Mouse (Mus musculus) liver, embryonic 15.5 days (tissue): ENCODE results near the gene Ptx4. TPM values are rescaled to one million over a fixed set of nuclear protein-coding genes. Genes with fewer than 3 reads are reported as not detected.

Source experiments
- ATAC-seq: fragments of 200-750 bp; cut with Nextera tagmentation; 2 replicates; pipeline ENCODE4 v1.8.0; 2017; ENCODE audit warnings: moderate number of reproducible peaks, mild to moderate bottlenecking, moderate library complexity; ENCODE audit not compliant: insufficient read depth
- H3K27ac ChIP-seq: fragments of 300-500 bp; sonication (generic); replicated peaks from 2 replicates; pipeline ENCODE4 v1.5.1; 2015; ENCODE audit warnings: mild to moderate bottlenecking, inconsistent platforms
- H3K27me3 ChIP-seq: fragments of 300-500 bp; sonication (generic); 2 replicates; pipeline ENCODE4 v1.6.1; 2015; ENCODE audit warnings: mild to moderate bottlenecking, inconsistent platforms
- H3K36me3 ChIP-seq: fragments of 300-500 bp; sonication (generic); replicated peaks from 2 replicates; pipeline ENCODE4 v1.6.1; 2015; ENCODE audit warnings: moderate library complexity, mild to moderate bottlenecking, inconsistent platforms
- H3K4me1 ChIP-seq: fragments of 300-500 bp; sonication (generic); replicated peaks from 2 replicates; pipeline ENCODE4 v1.6.1; 2015; ENCODE audit warnings: inconsistent platforms
- H3K4me2 ChIP-seq: fragments of 300-500 bp; sonication (generic); 2 replicates; pipeline ENCODE4 v1.6.1; 2015; ENCODE audit warnings: moderate library complexity, mild to moderate bottlenecking, inconsistent platforms
- H3K4me3 ChIP-seq: fragments of 300-500 bp; sonication (generic); replicated peaks from 2 replicates; pipeline ENCODE4 v1.5.1; 2015; ENCODE audit warnings: mild to moderate bottlenecking, inconsistent platforms
- H3K9ac ChIP-seq: fragments of 300-500 bp; sonication (generic); 2 replicates; pipeline ENCODE4 v1.6.1; 2015; ENCODE audit warnings: moderate library complexity, mild to moderate bottlenecking, inconsistent platforms
- H3K9me3 ChIP-seq: fragments of 300-500 bp; sonication (generic); replicated peaks from 2 replicates; pipeline ENCODE4 v1.6.1; 2016; ENCODE audit warnings: inconsistent platforms
- WGBS: fragments of 180-500 bp; shearing (Covaris S2); methylation state at CpG from one replicate; pipeline ENCODE4 v1.1.7; 2015; ENCODE audit warnings: mixed read lengths; ENCODE audit not compliant: insufficient replicate concordance; 5-methylcytosine and 5-hydroxymethylcytosine counted together
- polyA plus RNA-seq: library from polyadenylated mRNA; unstranded; fragments of >200 nt; fragmentation: Nextera tagmentation; extraction: Ambion mirVana; gene quantifications from 2 replicates; pipeline ENCODE4 v1.2.1, GENCODE M21; 2015

The Ptx4 gene
- 0.06 and 0.10 TPM in 2 replicates for polyA plus RNA-seq

DNA sequence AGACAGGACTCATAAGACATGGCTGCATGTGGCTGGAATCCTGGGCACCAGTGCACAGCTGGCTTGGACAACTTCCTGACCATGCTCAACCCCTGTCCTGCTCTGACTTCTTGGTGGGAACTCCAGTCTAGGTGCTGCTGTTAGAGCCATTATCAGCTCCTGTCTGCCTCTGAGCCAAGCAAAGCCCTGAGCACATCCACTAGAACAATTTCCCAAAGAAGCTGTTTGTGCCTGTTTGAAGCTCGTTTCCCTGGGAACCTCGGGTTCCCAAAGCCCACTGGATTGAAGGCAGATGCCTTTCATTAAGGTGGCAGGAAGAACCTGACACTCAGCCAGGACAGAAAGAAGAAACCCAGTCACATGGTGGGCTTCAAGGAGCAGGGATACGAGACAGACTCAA, at the start of gene Ptx4:
Gene Ptx4 (plus strand): TSS at position 355 of the 400 bp plus-strand sequence.
- 35% methylated on average over 3 of the region's 3 CpGs for WGBS

DNA sequence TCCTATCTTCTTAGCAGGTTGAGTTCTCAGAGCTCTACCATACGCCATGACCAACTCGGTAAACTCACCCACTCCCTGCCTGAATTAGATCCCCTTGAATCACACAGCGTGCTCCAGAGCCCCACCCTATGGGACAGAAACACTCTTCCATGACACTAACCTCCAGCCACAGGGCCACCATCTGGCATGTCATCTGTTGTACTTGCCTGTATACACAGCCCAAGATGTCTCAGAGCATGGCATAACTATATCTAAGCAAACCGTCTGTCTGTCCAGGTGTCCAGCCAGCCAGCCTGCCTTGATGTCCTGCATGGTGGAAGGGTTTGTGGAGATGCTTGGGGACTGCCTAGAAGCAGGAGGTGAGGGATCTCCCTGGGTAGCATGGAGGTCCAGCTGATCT, 43.7 kb upstream of the Ptx4 start:
- WGBS, result 89% methylated on average over 4 of the region's 4 CpGs
- ATAC-seq, result no peak

More for the DNA sequence above, at the start of gene Ptx4:
- H3K4me2 ChIP-seq, result no peak within 1 kb of the TSS
- H3K4me1 ChIP-seq, result peaks cover 37% of the 10 kb centered on the region
- peaks cover 43% of the 10 kb centered on the region for H3K27me3 ChIP-seq
- H3K9me3 ChIP-seq, result no peaks in the 10 kb centered on the region
- no peaks in the 10 kb centered on the region for H3K36me3 ChIP-seq
- H3K4me3 ChIP-seq, result no peak within 1 kb of the TSS
- H3K27ac ChIP-seq, result no peak within 1 kb of the TSS
- no peak for ATAC-seq
- no peak within 1 kb of the TSS for H3K9ac ChIP-seq

DNA sequence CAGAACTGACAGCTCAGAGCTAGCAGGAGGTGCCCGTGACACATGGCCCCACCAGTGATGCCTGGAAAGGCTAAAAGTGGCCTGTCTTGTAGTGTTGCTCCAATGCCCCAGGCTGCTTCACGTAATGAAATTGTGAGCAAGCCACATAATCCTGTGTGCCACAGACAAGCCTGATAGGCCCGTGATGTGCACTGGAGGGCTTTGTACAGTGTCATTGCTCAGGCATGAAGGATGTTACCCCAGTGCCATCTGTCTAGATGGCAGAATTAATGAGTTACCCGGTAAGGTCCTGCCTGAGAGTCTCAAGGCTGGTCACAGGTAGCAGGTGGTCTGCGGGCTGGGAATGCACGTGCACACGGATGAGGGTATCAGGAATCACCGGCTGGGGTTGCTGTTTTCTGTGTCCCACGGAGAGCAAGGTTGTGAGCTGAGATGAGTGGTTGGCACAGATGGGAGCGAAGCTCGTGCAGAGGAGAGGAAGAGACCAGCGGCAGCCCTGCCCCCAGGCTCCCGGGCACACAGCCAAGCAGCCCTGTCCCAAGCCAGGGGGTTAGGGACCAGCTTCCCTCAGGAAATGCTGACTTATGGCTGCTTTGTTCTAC, 42.7 kb upstream of the Ptx4 start:
- Histone ChIP-seq H3K27ac (no peak overlapping the region), H3K27me3 (no peaks in the 10 kb centered on the region), H3K4me2 (peak overlapping the region; percentile 13; the same call in 1 of the 2 replicates), H3K9me3 (no peaks in the 10 kb centered on the region), H3K4me1 (peaks cover 17% of the 10 kb centered on the region), H3K9ac (no peak overlapping the region), H3K36me3 (no peaks in the 10 kb centered on the region), H3K4me3 (no peak overlapping the region)
- WGBS, result 66% methylated on average over 13 of the region's 13 CpGs
- ATAC-seq, result no peak

More for the DNA sequence above, 43.7 kb upstream of the Ptx4 start:
- H3K4me1 ChIP-seq, result peaks cover 9% of the 10 kb centered on the region
- no peak overlapping the region for H3K9ac ChIP-seq
- no peak overlapping the region for H3K4me3 ChIP-seq
- no peaks in the 10 kb centered on the region for H3K9me3 ChIP-seq
- no peak overlapping the region for H3K27ac ChIP-seq
- H3K36me3 ChIP-seq, result no peaks in the 10 kb centered on the region
- H3K27me3 ChIP-seq, result no peaks in the 10 kb centered on the region
- no peak overlapping the region for H3K4me2 ChIP-seq

DNA sequence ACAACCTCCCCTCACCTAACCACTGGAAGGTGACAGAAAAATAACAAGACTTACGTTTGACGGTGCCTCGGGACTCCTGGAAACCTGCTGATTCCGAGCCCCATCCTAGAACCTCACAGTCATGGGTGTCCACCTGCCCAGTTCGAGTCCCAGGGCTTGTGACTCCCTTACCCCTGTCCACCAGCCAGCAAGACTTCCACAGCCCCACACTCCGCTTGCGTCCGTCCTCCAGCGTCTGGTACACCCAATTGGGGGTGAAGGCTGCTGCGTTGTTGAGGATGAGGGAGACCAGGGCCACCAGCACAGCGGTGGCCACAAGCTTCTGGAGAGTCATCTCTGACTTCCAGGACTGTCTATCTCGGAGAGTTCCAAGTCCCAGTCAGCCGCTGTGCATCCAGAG, 40.4 kb upstream of the Ptx4 start:
- Histone ChIP-seq H3K27ac (0 out of 2 replicates have a peak overlapping the region, but pooled peaks have one; percentile 45), H3K36me3 (no peaks in the 10 kb centered on the region), H3K27me3 (no peaks in the 10 kb centered on the region), H3K4me3 (peak overlapping the region; percentile 19), H3K4me1 (peaks cover 37% of the 10 kb centered on the region), H3K9ac (no peak overlapping the region), H3K4me2 (no peak overlapping the region), H3K9me3 (no peaks in the 10 kb centered on the region)
- WGBS, result 77% methylated on average over 13 of the region's 13 CpGs
- no peak for ATAC-seq

DNA sequence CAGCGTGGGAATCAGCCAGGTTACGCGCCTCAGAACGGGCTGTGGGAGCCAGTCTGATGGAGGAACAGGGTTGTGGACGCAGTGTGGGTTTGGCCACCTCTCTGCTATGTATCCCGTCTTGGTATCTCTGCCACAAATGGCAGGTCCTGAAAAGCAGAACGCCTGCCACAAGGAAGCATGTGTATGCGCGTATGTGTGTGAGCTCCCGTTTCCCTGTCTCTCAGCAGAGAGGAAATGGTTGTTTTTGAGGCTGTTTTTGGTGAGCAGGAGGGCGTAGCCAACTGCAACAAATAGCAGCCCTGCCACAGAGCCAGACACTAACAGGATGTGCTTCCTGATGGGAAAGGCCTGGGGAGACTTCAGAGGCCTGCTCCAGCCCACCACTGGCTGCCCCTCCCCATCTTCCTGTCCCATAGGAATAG, 39.6 kb upstream of the Ptx4 start:
- no peak for ATAC-seq
- no peaks in the 10 kb centered on the region for H3K36me3 ChIP-seq

DNA sequence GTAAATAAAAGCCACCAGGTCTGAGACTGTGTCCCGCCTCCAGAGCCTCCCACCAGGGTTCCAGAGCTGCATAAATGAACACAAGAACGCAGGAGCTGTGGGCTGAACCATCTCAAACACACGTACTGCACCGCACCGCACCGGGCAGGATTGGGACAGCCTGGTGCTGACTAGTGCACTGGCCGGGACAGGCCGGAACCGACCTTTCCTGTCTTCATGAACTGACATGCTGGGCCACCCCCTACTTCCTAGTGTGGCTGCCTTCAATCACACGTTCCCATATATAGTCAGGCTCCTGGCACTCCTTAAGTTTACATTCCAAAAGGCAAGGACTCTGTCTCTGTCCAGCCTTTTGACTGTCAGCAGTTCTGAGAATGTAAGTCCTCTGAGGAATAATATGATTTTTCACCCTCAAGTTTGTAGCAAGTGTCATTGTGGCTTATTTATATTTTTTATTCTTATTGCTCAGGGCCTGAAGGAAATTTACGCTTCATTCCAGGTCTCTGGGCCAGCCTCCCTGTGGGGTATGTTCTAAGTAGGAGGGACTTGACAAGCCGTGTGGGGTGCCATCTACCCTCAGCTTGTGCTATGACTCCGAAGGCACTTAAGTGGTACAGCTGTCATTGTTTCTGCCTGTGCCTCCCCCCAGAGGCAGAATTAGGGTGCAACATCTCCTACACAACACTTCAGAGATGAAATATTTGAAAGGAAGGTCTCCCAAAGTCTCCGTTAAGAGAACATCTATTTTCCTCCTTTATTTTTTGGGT, 38.3 kb upstream of the Ptx4 start:
- H3K4me2 ChIP-seq, result no peak overlapping the region
- no peak overlapping the region for H3K9ac ChIP-seq
- H3K4me3 ChIP-seq, result no peak overlapping the region
- H3K36me3 ChIP-seq, result no peaks in the 10 kb centered on the region
- peaks cover 58% of the 10 kb centered on the region for H3K4me1 ChIP-seq
- H3K9me3 ChIP-seq, result no peaks in the 10 kb centered on the region
- H3K27me3 ChIP-seq, result no peaks in the 10 kb centered on the region
- H3K27ac ChIP-seq, result peak overlapping the region; percentile 98
- ATAC-seq, result no peak
- 47% methylated on average over 14 of the region's 14 CpGs for WGBS

More for the DNA sequence above, 39.6 kb upstream of the Ptx4 start:
- H3K27ac ChIP-seq, result peak overlapping the region; percentile 45; the same call in 1 of the 2 replicates
- no peaks in the 10 kb centered on the region for H3K9me3 ChIP-seq
- H3K27me3 ChIP-seq, result no peaks in the 10 kb centered on the region
- H3K4me1 ChIP-seq, result peaks cover 45% of the 10 kb centered on the region
- H3K9ac ChIP-seq, result no peak overlapping the region
- no peak overlapping the region for H3K4me2 ChIP-seq
- H3K4me3 ChIP-seq, result peak overlapping the region; percentile 19
- WGBS, result 56% methylated on average over 11 of the region's 11 CpGs

DNA sequence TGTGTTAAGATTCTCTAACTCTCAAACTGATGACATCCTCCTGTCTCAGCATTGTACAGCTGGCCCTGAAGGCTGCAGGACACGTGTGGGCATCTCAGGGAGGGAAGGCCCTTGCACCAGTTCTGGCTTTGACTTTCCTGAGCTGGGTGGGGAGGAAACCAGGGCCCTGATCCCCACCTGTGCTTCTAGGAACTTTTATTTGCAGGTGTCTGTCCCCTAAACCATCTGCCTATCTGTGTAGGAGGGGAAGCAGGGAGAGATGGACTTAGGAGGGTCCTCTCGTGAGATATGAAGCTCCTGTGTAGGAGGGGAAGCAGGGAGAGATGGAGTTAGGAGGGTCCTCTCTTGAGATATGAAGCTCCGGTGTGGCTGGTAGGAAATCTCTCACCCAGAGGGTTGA, 37.7 kb upstream of the Ptx4 start:
- no peaks in the 10 kb centered on the region for H3K36me3 ChIP-seq
- no peak for ATAC-seq
- peaks cover 64% of the 10 kb centered on the region for H3K4me1 ChIP-seq
- peak overlapping the region; percentile 98; the same call in 1 of the 2 replicates for H3K27ac ChIP-seq
- H3K4me2 ChIP-seq, result no peak overlapping the region
- H3K27me3 ChIP-seq, result no peaks in the 10 kb centered on the region
- WGBS, result 61% methylated on average over 3 of the region's 3 CpGs
- no peak overlapping the region for H3K9ac ChIP-seq
- no peak overlapping the region for H3K4me3 ChIP-seq
- H3K9me3 ChIP-seq, result no peaks in the 10 kb centered on the region

DNA sequence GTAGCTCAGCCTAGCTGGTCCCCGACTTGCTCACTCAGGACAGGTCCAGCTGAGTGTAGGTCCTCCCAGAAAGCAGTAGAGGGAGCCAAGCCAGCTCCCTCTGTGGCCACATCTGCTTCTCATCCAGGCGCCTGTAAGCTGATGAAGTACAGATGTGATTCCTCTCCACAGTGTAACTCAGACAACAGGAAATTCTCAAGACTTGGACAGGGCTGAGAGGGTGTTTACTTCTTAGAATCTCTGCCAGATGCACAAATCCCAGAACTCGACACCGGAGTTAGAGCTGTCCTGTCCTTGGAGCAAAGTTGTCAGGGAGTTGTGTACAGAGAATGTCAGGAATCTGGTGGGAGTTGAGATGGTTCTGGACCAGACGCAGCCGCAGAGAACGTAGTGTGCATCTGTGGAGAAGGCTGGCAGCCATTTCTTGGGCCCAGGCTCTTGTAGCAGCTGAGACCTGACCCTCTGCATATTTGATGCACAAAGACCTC, 37.1 kb upstream of the Ptx4 start, which contains the start of gene Tmem204:
Gene Tmem204 (minus strand): TSS at position 148 of the 488 bp plus-strand sequence.
- H3K9me3 ChIP-seq, result no peaks in the 10 kb centered on the region
- 0 out of 2 replicates have a peak, but pooled peaks cover under 1% of the 10 kb centered on the region for H3K36me3 ChIP-seq
- H3K27ac ChIP-seq, result peak within 1 kb of the TSS; percentile 98
- H3K4me1 ChIP-seq, result peaks cover 68% of the 10 kb centered on the region
- no peak within 1 kb of the TSS for H3K4me2 ChIP-seq
- 63% methylated on average over 7 of the region's 7 CpGs for WGBS
- no peak within 1 kb of the TSS; the same call in 1 of the 2 replicates for H3K9ac ChIP-seq
- H3K4me3 ChIP-seq, result no peak within 1 kb of the TSS
- 0 out of 2 replicates have a peak, but pooled peaks have one; percentile 11 for ATAC-seq
- H3K27me3 ChIP-seq, result no peaks in the 10 kb centered on the region

DNA sequence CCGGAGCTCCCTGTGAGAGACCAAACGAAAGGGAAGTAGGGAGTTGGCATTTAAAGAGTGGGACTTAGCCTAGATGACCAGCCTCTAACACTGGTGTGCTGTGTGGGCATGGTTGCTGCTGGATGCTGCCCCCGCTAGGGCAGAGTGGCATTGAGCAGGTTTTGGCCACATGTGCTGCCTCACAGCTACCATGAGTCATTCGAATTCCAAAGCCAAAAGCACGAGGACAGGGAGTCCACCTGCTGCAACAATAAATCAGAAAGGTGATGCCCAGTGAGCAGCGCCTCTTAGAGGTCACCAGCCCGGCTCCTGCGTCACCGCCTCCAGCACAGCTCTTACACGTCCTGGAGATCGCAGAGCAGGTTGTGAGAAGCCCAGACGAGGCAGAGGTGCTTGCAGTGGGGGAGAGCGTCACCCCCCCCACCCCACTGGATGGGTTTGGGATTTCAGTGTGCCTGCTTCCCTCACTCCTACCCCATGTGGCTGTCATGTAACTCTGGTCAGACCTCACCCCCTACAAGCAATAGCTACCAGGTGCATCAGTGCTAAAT, 35.6 kb upstream of the Ptx4 start:
- Histone ChIP-seq H3K9me3 (no peaks in the 10 kb centered on the region), H3K4me3 (no peak overlapping the region), H3K27me3 (no peaks in the 10 kb centered on the region), H3K36me3 (0 out of 2 replicates have a peak, but pooled peaks cover 3% of the 10 kb centered on the region), H3K9ac (no peak overlapping the region), H3K4me1 (peaks cover 70% of the 10 kb centered on the region), H3K27ac (peak overlapping the region; percentile 98), H3K4me2 (no peak overlapping the region)
- 74% methylated on average over 13 of the region's 13 CpGs for WGBS
- no peak for ATAC-seq

DNA sequence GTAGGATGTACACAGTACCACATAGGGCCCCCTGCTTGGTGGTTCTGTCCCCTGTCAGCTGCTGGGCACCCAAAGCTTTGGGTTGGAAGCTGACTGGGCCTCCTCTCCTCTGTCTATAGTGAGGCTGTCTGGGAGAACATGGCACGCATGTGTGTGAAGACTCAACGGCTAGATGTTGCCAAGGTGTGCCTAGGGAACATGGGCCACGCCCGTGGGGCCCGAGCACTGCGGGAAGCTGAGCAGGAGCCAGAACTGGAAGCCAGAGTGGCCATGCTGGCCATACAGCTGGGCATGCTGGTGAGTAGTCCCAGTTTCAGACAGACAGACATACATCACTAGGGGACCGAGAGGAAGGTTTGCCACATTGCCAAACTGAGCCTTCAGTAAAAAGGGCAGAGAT, 33.8 kb upstream of the Ptx4 start:
- Histone ChIP-seq H3K4me1 (peaks cover 81% of the 10 kb centered on the region), H3K4me2 (peak overlapping the region; percentile 71), H3K27ac (peak overlapping the region; percentile 98), H3K9ac (peak overlapping the region; percentile 82), H3K9me3 (no peaks in the 10 kb centered on the region), H3K36me3 (peaks cover 17% of the 10 kb centered on the region), H3K4me3 (peak overlapping the region; percentile 67), H3K27me3 (no peaks in the 10 kb centered on the region)
- peak; percentile 51 for ATAC-seq
- WGBS, result 36% methylated on average over 7 of the region's 7 CpGs

DNA sequence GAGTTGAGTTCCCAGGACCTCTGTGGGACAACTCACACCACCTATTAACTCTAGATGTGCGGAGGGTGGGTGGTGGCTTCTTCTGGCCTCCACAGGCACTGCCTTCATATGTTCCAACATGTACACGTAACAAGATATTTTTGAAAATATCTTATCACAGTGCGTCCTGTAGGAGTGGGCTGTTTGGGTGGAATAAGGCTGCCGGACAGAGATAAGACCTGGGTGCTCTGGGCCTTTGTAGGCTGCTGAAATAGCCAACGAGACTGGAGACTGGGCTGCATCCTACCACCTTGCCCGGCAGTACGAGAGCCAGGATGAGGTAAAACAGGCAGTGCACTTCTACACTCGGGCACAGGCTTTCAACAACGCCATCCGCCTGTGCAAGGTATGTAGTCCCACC, 31.4 kb upstream of the Ptx4 start:
- ATAC-seq, result peak; percentile 90
- WGBS, result 34% methylated on average over 10 of the region's 10 CpGs
- Histone ChIP-seq H3K4me1 (peaks cover 84% of the 10 kb centered on the region), H3K9ac (peak overlapping the region; percentile 82), H3K4me3 (peak overlapping the region; percentile 67), H3K4me2 (peak overlapping the region; percentile 71), H3K27me3 (no peaks in the 10 kb centered on the region), H3K27ac (peak overlapping the region; percentile 98), H3K36me3 (peaks cover 41% of the 10 kb centered on the region), H3K9me3 (no peaks in the 10 kb centered on the region)
